Mouse (Mus musculus) WW6 (cell line): ENCODE results near the gene Spred2.

Source experiments
- DNase-seq: peaks from one replicate; pipeline ENCODE4 v3.0.0-alpha.2; 2013; ENCODE audit warnings: low read depth, low spot score

Gene Spred2

GRCm38 (mm10) chr11:19925149-19925975 lies 1.2 kb downstream of the Spred2 start:
- no peak for DNase-seq

GRCm38 (mm10) chr11:19925976-19926842 lies 2.0 kb downstream of the Spred2 start:
- no peak for DNase-seq

GRCm38 (mm10) chr11:19926843-19927120 lies 2.6 kb downstream of the Spred2 start:
- no peak for DNase-seq

DNA sequence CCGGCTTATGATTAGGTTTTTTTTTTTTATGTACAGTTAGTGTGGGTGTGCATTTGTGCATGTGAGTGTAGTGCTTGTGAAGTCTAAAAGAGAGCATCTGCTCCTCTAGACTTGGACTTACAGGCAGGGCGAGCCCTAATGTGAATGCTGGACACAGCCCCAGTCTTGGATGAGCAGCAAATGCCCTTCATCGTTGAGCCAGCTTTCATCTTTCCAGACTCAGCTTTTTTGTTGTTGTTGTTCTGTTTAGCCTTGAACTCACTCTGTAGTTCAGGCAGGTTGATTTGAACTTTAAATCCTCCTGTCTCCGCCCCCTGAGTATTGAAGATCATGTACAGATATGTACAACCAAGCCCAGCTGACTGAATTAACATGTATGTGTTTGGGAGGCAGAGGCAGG lies 4.5 kb downstream of the Spred2 start:
- no peak for DNase-seq

- DNase-seq = no peak
Measured at GRCm38 (mm10) chr11:19929087-19929865, 5.1 kb downstream of the Spred2 start.

GRCm38 (mm10) chr11:19931569-19932230 lies 7.5 kb downstream of the Spred2 start:
- DNase-seq = no peak

DNA sequence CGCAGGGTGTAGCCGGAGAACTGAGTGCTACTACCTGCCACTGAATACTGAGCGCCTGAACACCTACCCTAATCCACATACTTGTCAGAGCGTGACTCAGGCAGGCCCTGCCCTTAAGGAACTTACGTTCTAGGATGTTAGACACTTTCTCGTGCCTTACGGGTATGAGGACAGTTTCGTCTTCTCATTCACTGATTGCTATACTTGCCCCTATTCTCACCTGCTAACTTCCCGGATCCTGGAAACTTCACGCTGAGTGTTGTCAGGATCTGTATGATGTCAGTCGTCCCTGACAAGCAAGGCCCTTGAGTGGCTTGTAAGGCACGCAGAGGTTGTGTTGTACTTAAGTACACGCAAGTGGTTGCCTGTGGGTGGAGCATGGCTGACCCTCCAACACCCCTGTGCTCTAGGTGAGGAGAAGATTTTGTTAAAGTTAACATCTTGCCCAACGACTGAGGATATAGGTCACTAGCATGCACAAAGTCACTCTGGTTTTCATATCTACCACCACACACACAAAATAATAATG lies 8.9 kb downstream of the Spred2 start:
- no peak for DNase-seq

DNA sequence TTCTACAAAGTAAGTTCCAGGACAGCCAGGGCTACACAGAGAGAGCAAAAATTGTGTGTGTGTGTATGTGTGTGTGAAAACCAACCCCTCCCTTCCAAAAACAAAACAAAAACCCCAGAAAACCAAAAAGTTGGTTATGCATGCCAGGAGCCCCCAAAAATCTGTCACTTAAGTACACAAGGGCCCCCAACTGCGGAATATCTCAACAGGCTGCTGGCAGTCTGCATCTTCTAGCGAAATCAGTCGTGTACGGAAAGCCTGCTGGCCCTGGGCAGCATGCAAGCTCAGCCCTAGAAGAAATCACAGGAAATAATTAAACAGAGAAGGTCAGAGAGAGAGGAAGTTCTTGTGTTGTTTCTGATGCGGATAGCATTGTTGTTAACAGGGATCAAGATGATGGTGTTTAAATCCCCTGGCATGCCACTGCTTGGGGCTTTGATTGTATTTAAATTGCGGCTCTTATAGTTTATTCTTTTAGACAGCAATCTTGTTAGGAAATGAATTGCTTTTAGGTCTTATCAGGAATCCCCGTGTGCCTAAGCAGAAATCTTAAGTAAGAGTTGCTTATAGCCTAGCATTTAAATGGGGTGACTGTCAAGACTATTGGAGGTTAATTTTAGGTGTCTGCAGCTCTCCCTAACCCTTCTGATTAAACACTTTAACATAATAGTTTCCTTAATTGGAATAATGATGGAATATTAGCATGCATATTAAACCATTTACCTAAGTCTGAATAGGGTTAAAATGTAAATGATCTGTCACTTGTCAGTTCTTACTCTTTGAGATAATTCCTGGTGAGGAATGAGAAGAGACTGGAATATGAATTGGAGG lies 11.6 kb downstream of the Spred2 start:
- no peak for DNase-seq

- DNase-seq = no peak
Measured at GRCm38 (mm10) chr11:19938456-19939004, 14.4 kb downstream of the Spred2 start.

DNA sequence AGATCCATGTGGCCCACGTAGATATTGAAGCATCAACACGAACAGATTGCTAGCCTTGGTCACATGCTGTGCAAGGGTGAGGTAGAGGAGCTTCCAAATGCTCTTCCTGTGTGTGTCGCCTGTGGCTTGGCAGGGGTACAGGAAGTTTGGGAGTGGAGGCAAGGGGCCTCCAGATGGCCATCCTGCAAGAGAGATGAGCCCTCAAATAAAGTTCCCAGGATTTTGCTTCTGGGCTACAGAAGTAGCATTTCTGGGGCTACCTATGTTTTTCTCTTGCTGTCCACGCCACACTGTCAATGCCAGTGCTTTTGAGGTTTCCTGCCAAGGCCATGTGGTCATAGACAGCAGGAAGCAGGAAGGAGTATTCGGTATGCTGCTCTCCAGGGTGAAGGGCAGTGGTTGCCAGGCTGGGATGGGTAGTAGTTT lies 15.1 kb downstream of the Spred2 start:
- no peak for DNase-seq

DNA sequence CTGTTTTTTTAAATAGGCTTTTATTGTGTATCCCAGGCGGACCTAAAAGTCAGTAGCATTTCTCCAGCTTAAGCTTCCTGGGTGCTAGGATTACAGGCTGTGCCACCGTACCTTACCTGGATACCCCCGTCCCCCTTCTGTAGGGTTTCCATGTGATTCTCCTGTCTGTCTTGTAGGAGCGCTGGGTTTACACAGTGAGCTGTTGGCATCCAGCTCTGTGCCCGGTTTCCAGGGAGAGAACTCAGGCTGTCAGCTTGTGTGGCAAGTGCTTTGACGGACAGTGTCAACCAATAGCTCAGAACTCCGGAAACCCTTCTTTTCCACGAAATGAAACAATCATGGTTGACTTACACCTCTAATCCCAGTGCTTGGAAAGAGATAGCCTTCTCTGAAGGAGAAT lies 15.7 kb downstream of the Spred2 start:
- no peak for DNase-seq

GRCm38 (mm10) chr11:19941156-19941777 lies 17.1 kb downstream of the Spred2 start:
- DNase-seq = no peak

DNA sequence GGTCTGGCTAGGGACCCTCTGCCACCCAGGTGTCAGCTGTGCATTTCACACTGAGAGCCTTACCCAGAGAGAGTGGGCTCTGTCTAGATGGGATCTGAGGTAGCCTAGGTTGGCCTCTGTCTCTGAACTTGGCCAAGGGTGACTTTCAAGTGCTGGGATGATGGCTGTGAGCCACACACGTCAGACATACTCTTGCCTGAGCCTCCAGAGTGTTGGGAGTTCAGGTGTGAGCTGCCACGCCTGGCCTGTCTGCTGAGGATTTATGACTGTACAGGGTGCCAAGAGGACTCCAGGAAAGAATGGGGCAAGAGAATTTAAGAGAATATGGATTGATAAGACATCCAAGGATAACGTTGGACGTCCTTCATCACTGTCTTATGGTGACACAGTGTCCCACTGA lies 17.8 kb downstream of the Spred2 start:
- DNase-seq = no peak

GRCm38 (mm10) chr11:19943753-19944152 lies 19.6 kb downstream of the Spred2 start:
- no peak for DNase-seq

- no peak for DNase-seq
Measured at GRCm38 (mm10) chr11:19944701-19945100, 20.5 kb downstream of the Spred2 start.

GRCm38 (mm10) chr11:19946721-19947120 lies 22.5 kb downstream of the Spred2 start:
- no peak for DNase-seq

GRCm38 (mm10) chr11:19947626-19948135 lies 23.5 kb downstream of the Spred2 start:
- DNase-seq = no peak

GRCm38 (mm10) chr11:19949725-19950124 lies 25.6 kb downstream of the Spred2 start:
- DNase-seq = no peak

DNA sequence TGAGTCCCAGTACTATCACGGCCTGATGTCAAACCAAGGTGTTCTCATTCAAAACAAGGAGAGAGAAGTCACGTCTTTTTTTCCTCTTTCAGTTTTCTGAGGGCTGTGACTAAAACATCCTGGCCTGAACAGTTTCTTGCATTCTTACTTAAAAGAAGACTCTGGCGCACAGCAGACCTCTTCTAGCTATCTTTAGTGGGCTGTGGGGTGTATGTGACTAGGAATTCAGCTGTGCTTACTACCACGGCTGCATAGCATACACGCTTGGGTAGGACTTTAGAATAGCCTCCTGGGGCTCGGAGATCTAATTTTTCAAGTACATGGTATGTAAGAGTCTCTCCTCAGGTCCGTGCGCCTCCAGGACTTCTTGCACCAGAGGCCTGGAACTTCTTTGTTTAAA lies 26.0 kb downstream of the Spred2 start:
- DNase-seq = no peak
